Mouse (Mus musculus) heart, embryonic 12.5 days (tissue): Measurements from ENCODE around the gene Cit. TPM values are rescaled to one million over a fixed set of nuclear protein-coding genes. Genes with fewer than 3 reads are reported as not detected.

Source experiments
- ATAC-seq: fragments of 200-750 bp; cut with Nextera tagmentation; 2 replicates; pipeline ENCODE4 v1.8.0; 2017; ENCODE audit warnings: moderate TSS enrichment, moderate library complexity; ENCODE audit not compliant: insufficient number of reproducible peaks, low FRiP score
- H3K27ac ChIP-seq: fragments of 300-500 bp; sonication (generic); 2 replicates; pipeline ENCODE4 v1.5.1; 2016; ENCODE audit warnings: mild to moderate bottlenecking, moderate library complexity; ENCODE audit not compliant: poor library complexity, severe bottlenecking
- H3K27me3 ChIP-seq: fragments of 300-500 bp; sonication (generic); replicated peaks from 2 replicates; pipeline ENCODE4 v1.6.1; 2016; ENCODE audit warnings: mild to moderate bottlenecking, moderate library complexity
- H3K36me3 ChIP-seq: fragments of 300-500 bp; sonication (generic); 2 replicates; pipeline ENCODE4 v1.6.1; 2016; ENCODE audit warnings: mild to moderate bottlenecking, moderate library complexity
- H3K4me1 ChIP-seq: fragments of 300-500 bp; sonication (generic); replicated peaks from 2 replicates; pipeline ENCODE4 v1.6.1; 2016; ENCODE audit warnings: mild to moderate bottlenecking
- H3K4me2 ChIP-seq: fragments of 300-500 bp; sonication (generic); 2 replicates; pipeline ENCODE4 v1.6.1; 2016; ENCODE audit warnings: mild to moderate bottlenecking, moderate library complexity
- H3K4me3 ChIP-seq: fragments of 300-500 bp; sonication (generic); 2 replicates; pipeline ENCODE4 v1.5.1; 2016; ENCODE audit warnings: mild to moderate bottlenecking
- H3K9ac ChIP-seq: fragments of 300-500 bp; sonication (generic); 2 replicates; pipeline ENCODE4 v1.6.1; 2016; ENCODE audit warnings: mild to moderate bottlenecking, moderate library complexity
- H3K9me3 ChIP-seq: fragments of 300-500 bp; sonication (generic); replicated peaks from 2 replicates; pipeline ENCODE4 v1.6.1; 2016; ENCODE audit warnings: mild to moderate bottlenecking, moderate library complexity
- WGBS: fragments of 180-500 bp; shearing (Covaris S2); methylation state at CpG from one replicate; pipeline ENCODE4 v1.1.7; 2016; 5-methylcytosine and 5-hydroxymethylcytosine counted together
- polyA plus RNA-seq: library from polyadenylated mRNA; unstranded; fragments of >200 nt; fragmentation: Nextera tagmentation; extraction: Ambion mirVana; gene quantifications from 2 replicates; pipeline ENCODE4 v1.2.1, GENCODE M21; 2016

Cit gene
- polyA plus RNA-seq, 1 experiment from 2014 or later = 28.5 TPM

- no peak overlapping the region for H3K4me3 ChIP-seq
- no peak overlapping the region for H3K9ac ChIP-seq
- no peak for ATAC-seq
- no peaks in the 10 kb centered on the region for H3K27me3 ChIP-seq
- H3K27ac ChIP-seq = no peak overlapping the region
- peaks cover 38% of the 10 kb centered on the region for H3K36me3 ChIP-seq
- H3K4me1 ChIP-seq = no peaks in the 10 kb centered on the region
- peaks cover 8% of the 10 kb centered on the region; the same call in 1 of the 2 replicates for H3K9me3 ChIP-seq
- no peak overlapping the region for H3K4me2 ChIP-seq
- 83% methylated on average over 9 of the region's 9 CpGs for WGBS
Observed at GRCm38 (mm10) chr5:115961809-115962208, 116.7 kb downstream of the Cit start.

DNA sequence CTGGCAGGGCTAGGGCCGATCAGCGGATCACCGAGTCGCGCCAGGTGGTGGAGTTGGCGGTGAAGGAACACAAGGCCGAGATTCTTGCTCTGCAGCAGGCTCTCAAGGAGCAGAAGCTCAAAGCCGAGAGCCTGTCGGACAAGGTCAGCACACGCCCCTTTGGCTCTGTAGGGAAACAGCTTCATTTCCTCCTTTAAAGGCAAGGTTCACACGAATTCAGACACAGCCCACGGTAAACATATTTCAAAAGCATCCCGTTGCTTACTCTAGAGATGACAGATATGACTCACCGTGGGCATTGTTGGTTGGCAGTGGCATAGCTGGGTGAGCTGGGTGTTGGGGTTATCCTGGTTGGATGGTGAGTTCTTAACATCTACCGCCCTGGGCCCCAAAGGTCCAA lies 126.2 kb downstream of the Cit start:
- 89% methylated on average over 15 of the region's 15 CpGs for WGBS
- no peak overlapping the region for H3K4me3 ChIP-seq
- H3K4me2 ChIP-seq = no peak overlapping the region
- no peaks in the 10 kb centered on the region for H3K27me3 ChIP-seq
- no peak overlapping the region for H3K27ac ChIP-seq
- H3K36me3 ChIP-seq = peaks cover 62% of the 10 kb centered on the region
- H3K9ac ChIP-seq = no peak overlapping the region
- ATAC-seq = no peak
- no peaks in the 10 kb centered on the region for H3K9me3 ChIP-seq
- H3K4me1 ChIP-seq = no peaks in the 10 kb centered on the region

- Histone ChIP-seq H3K27me3 (no peaks in the 10 kb centered on the region), H3K9me3 (no peaks in the 10 kb centered on the region), H3K4me2 (no peak overlapping the region), H3K36me3 (peaks cover 70% of the 10 kb centered on the region), H3K27ac (no peak overlapping the region), H3K4me3 (no peak overlapping the region), H3K9ac (no peak overlapping the region), H3K4me1 (peaks cover 8% of the 10 kb centered on the region)
- 79% methylated on average over 10 of the region's 10 CpGs for whole genome bisulfite sequencing
- ATAC-seq = no peak
Observed at GRCm38 (mm10) chr5:115975672-115976071, 130.6 kb downstream of the Cit start.

DNA sequence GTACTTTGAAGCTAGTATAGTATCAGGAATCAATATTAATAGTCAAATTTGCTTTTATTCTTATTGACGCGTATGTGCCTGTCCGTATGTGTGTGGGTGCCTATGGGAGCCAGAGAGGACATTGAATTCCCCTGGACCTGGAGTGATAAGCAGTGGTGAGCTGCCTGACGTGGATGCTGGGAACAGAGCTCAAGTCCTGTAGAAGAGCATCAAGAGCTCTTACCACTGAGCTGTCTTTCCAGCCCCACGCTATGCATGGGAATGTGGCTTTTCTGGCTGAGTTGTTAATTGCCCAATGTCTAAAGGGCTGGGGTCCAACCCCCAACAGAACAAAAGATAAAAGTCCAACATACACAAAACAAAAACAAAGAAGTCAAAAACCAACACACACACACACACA lies 131.4 kb downstream of the Cit start:
- Histone ChIP-seq H3K4me2 (no peak overlapping the region), H3K27me3 (no peaks in the 10 kb centered on the region), H3K27ac (no peak overlapping the region), H3K4me3 (no peak overlapping the region), H3K4me1 (peaks cover 8% of the 10 kb centered on the region), H3K36me3 (peaks cover 64% of the 10 kb centered on the region), H3K9me3 (no peaks in the 10 kb centered on the region), H3K9ac (no peak overlapping the region)
- ATAC-seq = no peak
- WGBS = 93% methylated on average over 5 of the region's 5 CpGs

GRCm38 (mm10) chr5:115977266-115977665 lies 132.2 kb downstream of the Cit start:
- Histone ChIP-seq H3K27ac (no peak overlapping the region), H3K27me3 (no peaks in the 10 kb centered on the region), H3K4me1 (peaks cover 8% of the 10 kb centered on the region), H3K4me2 (no peak overlapping the region), H3K9ac (no peak overlapping the region), H3K36me3 (peaks cover 64% of the 10 kb centered on the region), H3K9me3 (no peaks in the 10 kb centered on the region), H3K4me3 (no peak overlapping the region)
- WGBS = 71% methylated on average over 10 of the region's 10 CpGs
- no peak for ATAC-seq

DNA sequence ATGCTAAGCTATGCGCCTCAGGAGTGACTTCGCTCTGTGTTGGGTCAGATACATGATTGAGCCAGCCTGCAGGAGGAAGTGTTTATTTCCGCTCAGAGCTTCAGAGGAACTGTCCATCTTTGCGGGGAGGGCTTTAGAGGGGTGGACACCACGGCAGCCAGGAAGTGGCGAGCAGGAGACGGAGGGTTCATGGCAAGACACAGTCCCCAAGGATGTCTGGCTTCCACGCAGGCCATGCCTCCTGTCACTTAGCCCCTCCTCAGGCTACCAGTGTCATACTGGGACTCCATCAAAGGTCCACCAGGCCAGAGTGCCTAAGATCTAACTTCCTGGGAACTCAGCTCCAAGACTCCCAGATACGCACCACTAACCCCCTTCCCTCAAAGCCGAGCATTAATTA lies 132.7 kb downstream of the Cit start:
- H3K9ac ChIP-seq = no peak overlapping the region
- no peak overlapping the region for H3K4me2 ChIP-seq
- H3K4me1 ChIP-seq = peaks cover 8% of the 10 kb centered on the region
- ATAC-seq = no peak
- H3K27me3 ChIP-seq = no peaks in the 10 kb centered on the region
- 0 out of 2 replicates have a peak overlapping the region, but pooled peaks have one; percentile 34 for H3K27ac ChIP-seq
- H3K9me3 ChIP-seq = no peaks in the 10 kb centered on the region
- H3K4me3 ChIP-seq = no peak overlapping the region
- 77% methylated on average over 10 of the region's 10 CpGs for WGBS
- H3K36me3 ChIP-seq = peaks cover 65% of the 10 kb centered on the region

- H3K4me2 ChIP-seq = no peak overlapping the region
- ATAC-seq = no peak
- H3K36me3 ChIP-seq = peaks cover 66% of the 10 kb centered on the region
Observed at GRCm38 (mm10) chr5:115978255-115978654, 133.2 kb downstream of the Cit start.

DNA sequence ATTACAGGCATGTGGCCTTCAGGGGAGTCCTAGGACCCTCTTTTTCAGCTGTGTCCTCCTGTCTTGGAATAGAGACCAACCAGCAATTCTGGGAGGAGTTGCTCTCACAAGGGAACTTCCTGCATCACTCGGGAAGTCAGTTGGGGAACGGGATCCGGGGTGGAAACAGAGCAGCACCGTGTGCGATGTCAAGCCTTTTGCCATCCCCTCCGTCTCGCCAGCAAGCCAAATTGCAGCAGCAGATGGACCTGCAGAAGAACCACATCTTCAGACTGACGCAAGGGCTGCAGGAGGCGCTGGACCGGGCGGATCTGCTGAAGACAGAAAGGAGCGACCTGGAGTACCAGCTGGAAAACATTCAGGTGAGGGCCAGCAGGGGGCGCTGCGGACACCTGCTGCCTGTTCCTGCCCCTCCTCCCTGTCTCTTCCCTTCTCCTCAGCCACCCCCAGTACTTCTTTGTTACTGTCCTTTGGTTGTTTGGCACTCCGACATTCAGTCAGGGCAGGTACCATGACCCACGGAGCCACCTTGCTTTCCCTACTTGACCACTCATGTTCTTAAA lies 134.1 kb downstream of the Cit start:
- Histone ChIP-seq H3K4me3 (no peak overlapping the region), H3K4me2 (no peak overlapping the region), H3K9me3 (no peaks in the 10 kb centered on the region), H3K4me1 (peaks cover 8% of the 10 kb centered on the region), H3K36me3 (peaks cover 60% of the 10 kb centered on the region), H3K27ac (no peak overlapping the region), H3K9ac (no peak overlapping the region), H3K27me3 (no peaks in the 10 kb centered on the region)
- no peak for ATAC-seq
- WGBS = 63% methylated on average over 16 of the region's 16 CpGs

More at GRCm38 (mm10) chr5:115978255-115978654, 133.2 kb downstream of the Cit start:
- 0 out of 2 replicates have a peak overlapping the region, but pooled peaks have one; percentile 34 for H3K27ac ChIP-seq
- H3K9me3 ChIP-seq = no peaks in the 10 kb centered on the region
- H3K4me3 ChIP-seq = no peak overlapping the region
- no peak overlapping the region for H3K9ac ChIP-seq
- WGBS = 68% methylated on average over 5 of the region's 5 CpGs
- no peaks in the 10 kb centered on the region for H3K27me3 ChIP-seq
- peaks cover 8% of the 10 kb centered on the region for H3K4me1 ChIP-seq

GRCm38 (mm10) chr5:115980537-115980936 lies 135.5 kb downstream of the Cit start:
- H3K36me3 ChIP-seq = peaks cover 57% of the 10 kb centered on the region
- WGBS = 81% methylated on average over 9 of the region's 9 CpGs
- no peak for ATAC-seq

DNA sequence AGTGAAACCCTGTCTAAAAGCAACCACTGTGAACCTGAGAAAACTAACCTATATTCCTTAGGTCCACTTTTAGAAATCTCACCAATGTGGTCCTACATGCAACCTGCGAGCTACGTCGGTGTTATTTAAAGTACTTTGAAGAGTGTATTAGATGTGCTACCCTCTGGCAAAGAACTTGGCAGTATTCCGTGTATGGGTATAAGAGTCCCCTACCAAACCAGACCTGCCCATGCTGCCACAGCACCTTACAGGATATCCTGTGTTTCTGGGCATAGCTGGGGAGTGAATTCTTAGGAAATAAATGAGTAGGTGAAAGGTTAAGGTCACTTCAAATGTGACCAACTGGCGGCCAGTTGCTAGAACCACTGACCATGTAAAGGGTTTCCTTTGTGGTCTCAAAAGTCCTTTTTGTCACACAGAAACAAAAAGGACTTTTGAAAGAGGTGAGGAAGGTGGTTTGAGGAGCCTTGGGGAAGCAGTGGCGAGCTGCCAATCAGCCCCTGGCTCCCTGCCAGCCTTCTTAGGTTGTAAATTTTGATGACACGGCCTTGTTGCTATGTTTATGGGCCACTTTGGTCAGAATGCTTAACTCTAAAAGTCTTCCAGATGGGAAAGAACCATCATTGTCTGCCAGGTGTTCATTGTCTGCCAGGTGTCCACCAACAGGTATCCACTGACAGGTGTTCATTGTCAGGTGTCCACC lies 137.7 kb downstream of the Cit start:
- H3K27ac ChIP-seq = no peak overlapping the region
- no peak for ATAC-seq
- no peaks in the 10 kb centered on the region for H3K27me3 ChIP-seq
- no peaks in the 10 kb centered on the region for H3K9me3 ChIP-seq
- no peak overlapping the region for H3K4me3 ChIP-seq
- peaks cover 61% of the 10 kb centered on the region for H3K36me3 ChIP-seq
- H3K9ac ChIP-seq = no peak overlapping the region
- H3K4me2 ChIP-seq = no peak overlapping the region
- H3K4me1 ChIP-seq = peaks cover 4% of the 10 kb centered on the region
- WGBS = 79% methylated on average over 7 of the region's 7 CpGs

More at GRCm38 (mm10) chr5:115980537-115980936, 135.5 kb downstream of the Cit start:
- Histone ChIP-seq H3K27ac (no peak overlapping the region), H3K4me3 (no peak overlapping the region), H3K9me3 (no peaks in the 10 kb centered on the region), H3K27me3 (no peaks in the 10 kb centered on the region), H3K4me2 (no peak overlapping the region), H3K9ac (no peak overlapping the region), H3K4me1 (peaks cover 8% of the 10 kb centered on the region)

DNA sequence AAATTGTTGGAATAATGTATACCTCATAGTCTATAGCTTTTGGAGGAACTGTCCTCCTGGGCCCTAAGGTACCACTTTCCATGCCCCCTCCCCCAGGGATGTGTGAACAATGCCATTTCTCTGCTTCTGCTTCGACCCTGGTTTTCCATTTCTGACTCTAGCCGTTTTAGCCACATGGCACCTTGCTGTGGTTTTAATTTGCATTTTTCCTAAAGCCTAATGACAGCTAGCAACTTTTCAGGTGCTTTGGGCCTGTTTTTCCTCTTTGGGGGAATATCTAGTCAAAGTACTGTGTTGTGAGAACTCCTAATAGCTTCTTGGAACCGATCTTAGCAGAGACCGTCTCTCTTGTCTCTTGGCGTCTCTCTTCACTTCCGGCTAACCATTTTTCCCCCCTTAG lies 139.3 kb downstream of the Cit start:
- H3K9ac ChIP-seq = no peak overlapping the region
- no peaks in the 10 kb centered on the region for H3K27me3 ChIP-seq
- no peak overlapping the region for H3K4me2 ChIP-seq
- ATAC-seq = no peak
- H3K27ac ChIP-seq = no peak overlapping the region
- H3K4me1 ChIP-seq = no peaks in the 10 kb centered on the region; the same call in 1 of the 2 replicates
- WGBS = 89% methylated on average over 6 of the region's 6 CpGs
- H3K9me3 ChIP-seq = no peaks in the 10 kb centered on the region
- peaks cover 70% of the 10 kb centered on the region for H3K36me3 ChIP-seq
- no peak overlapping the region for H3K4me3 ChIP-seq
